Mouse (Mus musculus) ovary, adult 18-20 months (tissue): ENCODE data around the gene Gm11238.
"Not testable (repeated sequence)": the region's sequence is repeated elsewhere in the genome, so short reads cannot be mapped to it uniquely, and the experiment has no call there.

Experiments
- DNase-seq: peaks from one replicate; pipeline ENCODE4 v3.0.0; 2022; ENCODE audit warnings: low spot score, mixed read lengths

The Gm11238 gene

GRCm38 (mm10) chr4:73607581-73607980 lies at the start of gene Gm11238:
Gene Gm11238 (plus strand): TSS chr4:73607881.
- not testable (repeated sequence) for DNase-seq

GRCm38 (mm10) chr4:73599248-73599647 lies 8.4 kb upstream of the Gm11238 start:
- DNase-seq, result no peak

- DNase-seq, result not testable (repeated sequence)
Measured at GRCm38 (mm10) chr4:73622684-73623083, 15.0 kb downstream of the Gm11238 start, which contains the start of gene Gm11237. Gene Gm11237 (plus strand): TSS chr4:73622984.

GRCm38 (mm10) chr4:73637821-73638220 lies 30.1 kb downstream of the Gm11238 start, which contains the start of gene Gm11236:
Gene Gm11236 (plus strand): TSS chr4:73638121.
- not testable (repeated sequence) for DNase-seq

DNA sequence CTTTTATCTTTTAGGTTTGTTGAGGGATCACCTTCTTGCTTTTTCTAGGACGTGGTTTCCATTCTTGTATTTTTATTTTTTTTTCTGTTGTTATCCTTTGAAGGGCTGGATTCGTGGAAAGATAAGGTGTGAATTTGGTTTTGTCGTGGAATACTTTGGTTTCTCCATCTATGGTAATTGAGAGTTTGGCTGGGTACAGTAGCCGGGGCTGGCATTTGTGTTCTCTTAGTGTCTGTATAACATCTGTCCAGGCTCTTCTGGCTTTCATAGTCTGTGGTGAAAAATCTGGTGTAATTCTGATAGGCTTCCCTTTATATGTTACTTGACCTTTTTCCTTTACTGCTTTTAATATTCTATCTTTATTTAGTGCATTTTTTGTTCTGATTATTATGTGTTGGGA lies 54.2 kb downstream of the Gm11238 start:
- DNase-seq, result not testable (repeated sequence)

DNA sequence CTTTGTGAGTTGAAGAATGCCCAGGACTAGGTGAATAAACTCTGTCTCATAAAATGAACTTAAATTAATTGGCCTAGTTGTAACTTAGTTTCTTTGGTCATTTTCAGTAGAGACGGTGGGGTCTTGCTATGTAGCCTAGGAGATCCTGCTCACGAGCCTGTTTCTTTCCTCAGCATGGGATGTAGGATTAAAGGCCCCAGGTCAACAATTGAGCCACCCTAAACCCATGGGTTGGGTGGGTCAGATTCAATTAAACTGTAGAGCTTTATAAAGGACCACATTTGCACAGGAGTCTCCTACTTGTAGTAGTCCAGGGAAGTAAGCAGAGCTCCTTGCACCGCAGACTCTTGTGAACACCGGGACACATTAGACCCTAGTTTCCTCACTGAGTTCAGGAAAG lies 60.4 kb downstream of the Gm11238 start, which contains the start of gene Gm11239:
Gene Gm11239, plus strand, starts transcription at position 301 of the 400 bp plus-strand sequence.
- not testable (repeated sequence) for DNase-seq

DNA sequence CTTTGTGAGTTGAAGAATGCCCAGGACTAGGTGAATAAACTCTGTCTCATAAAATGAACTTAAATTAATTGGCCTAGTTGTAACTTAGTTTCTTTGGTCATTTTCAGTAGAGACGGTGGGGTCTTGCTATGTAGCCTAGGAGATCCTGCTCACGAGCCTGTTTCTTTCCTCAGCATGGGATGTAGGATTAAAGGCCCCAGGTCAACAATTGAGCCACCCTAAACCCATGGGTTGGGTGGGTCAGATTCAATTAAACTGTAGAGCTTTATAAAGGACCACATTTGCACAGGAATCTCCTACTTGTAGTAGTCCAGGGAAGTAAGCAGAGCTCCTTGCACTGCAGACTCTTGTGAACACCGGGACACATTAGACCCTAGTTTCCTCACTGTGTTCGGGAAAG lies 75.5 kb downstream of the Gm11238 start, which contains the start of gene Gm428:
Gene Gm428, plus strand, starts transcription at position 301 of the 400 bp plus-strand sequence.
- not testable (repeated sequence) for DNase-seq
